Mouse (Mus musculus) heart, embryonic 15.5 days (tissue): ENCODE results near the gene Lig3. TPM values are rescaled to one million over a fixed set of nuclear protein-coding genes. Genes with fewer than 3 reads are reported as not detected.

Experiments used
- ATAC-seq: fragments of 200-750 bp; cut with Nextera tagmentation; replicated peaks from 2 replicates; pipeline ENCODE4 v1.8.0; 2017; ENCODE audit warnings: low read depth, moderate TSS enrichment; ENCODE audit not compliant: insufficient number of reproducible peaks, insufficient read depth, low FRiP score
- H3K27ac ChIP-seq: fragments of 300-500 bp; sonication (generic); 2 replicates; pipeline ENCODE4 v1.5.1; 2015; ENCODE audit warnings: mild to moderate bottlenecking, inconsistent platforms
- H3K27me3 ChIP-seq: fragments of 300-500 bp; sonication (generic); 2 replicates; pipeline ENCODE4 v1.6.1; 2015; ENCODE audit warnings: inconsistent platforms
- H3K36me3 ChIP-seq: fragments of 300-500 bp; sonication (generic); 2 replicates; pipeline ENCODE4 v1.6.1; 2015; ENCODE audit warnings: mild to moderate bottlenecking, inconsistent platforms
- H3K4me1 ChIP-seq: fragments of 300-500 bp; sonication (generic); replicated peaks from 2 replicates; pipeline ENCODE4 v1.6.1; 2015; ENCODE audit warnings: inconsistent platforms
- H3K4me2 ChIP-seq: fragments of 300-500 bp; sonication (generic); 2 replicates; pipeline ENCODE4 v1.6.1; 2015; ENCODE audit warnings: inconsistent platforms, mild to moderate bottlenecking, moderate library complexity
- H3K4me3 ChIP-seq: fragments of 300-500 bp; sonication (generic); 2 replicates; pipeline ENCODE4 v1.5.1; 2015; ENCODE audit warnings: mild to moderate bottlenecking, inconsistent platforms
- H3K9ac ChIP-seq: fragments of 300-500 bp; sonication (generic); 2 replicates; pipeline ENCODE4 v1.6.1; 2015; ENCODE audit warnings: mild to moderate bottlenecking, inconsistent platforms
- H3K9me3 ChIP-seq: fragments of 300-500 bp; sonication (generic); replicated peaks from 2 replicates; pipeline ENCODE4 v1.6.1; 2016; ENCODE audit warnings: inconsistent platforms
- WGBS: fragments of 180-500 bp; shearing (Covaris S2); methylation state at CpG from one replicate; pipeline ENCODE4 v1.1.7; 2015; ENCODE audit warnings: mixed read lengths; 5-methylcytosine and 5-hydroxymethylcytosine counted together
- polyA plus RNA-seq: library from polyadenylated mRNA; unstranded; fragments of >200 nt; fragmentation: Nextera tagmentation; extraction: Ambion mirVana; gene quantifications from 2 replicates; pipeline ENCODE4 v1.2.1, GENCODE M21; 2015

Lig3 gene
- polyA plus RNA-seq, 1 experiment from 2014 or later = 14.6 TPM

DNA sequence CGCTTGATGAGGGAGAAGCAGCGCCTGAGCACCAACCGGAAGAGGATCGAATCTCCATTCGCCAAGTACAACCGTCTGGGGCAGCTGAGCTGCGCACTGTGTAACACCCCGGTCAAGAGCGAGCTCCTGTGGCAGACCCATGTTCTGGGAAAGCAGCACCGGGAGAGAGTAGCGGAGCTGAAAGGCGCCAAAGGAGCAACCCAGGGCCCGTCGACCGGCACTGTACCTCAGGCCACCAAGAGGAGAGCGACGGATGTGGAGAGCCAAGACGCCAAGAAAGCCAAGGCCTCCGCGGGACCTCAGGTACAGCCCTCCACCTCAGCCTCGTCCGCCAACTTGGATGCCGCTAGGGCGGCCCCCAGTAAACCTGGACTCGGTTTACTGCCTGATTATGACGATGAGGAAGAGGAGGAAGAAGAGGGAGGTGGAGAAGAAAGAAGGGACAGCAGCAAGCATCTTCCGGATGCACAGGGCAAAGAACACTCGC, 16.4 kb upstream of the Lig3 start:
- Histone ChIP-seq H3K4me3 (peak overlapping the region; percentile 99), H3K9me3 (no peaks in the 10 kb centered on the region), H3K9ac (peak overlapping the region; percentile 88), H3K27me3 (peaks cover 6% of the 10 kb centered on the region; the same call in 1 of the 2 replicates), H3K36me3 (no peaks in the 10 kb centered on the region), H3K27ac (peak overlapping the region; percentile 96), H3K4me1 (peaks cover 19% of the 10 kb centered on the region), H3K4me2 (peak overlapping the region; percentile 73)
- ATAC-seq = peak; percentile 72
- under 1% methylated on average over 28 of the region's 28 CpGs for WGBS

DNA sequence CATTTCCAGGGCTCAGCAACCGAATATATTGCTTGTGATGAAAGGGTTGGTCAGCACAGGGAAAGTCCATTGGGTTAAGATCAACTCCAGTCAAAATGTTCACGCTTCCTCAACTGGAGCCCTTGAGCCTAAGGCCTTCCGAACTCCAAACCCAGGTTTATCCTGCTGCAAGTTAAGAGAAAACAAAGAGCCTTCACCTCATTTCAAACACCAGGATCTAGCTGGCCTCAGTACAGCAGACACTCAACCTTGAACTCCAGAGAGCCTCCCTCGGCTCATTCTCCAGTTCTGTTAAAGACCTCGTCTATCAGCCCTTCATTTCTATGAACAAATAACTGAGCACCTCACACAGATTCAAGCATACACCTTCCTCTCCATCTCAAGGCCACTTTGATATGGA, 774 bp upstream of the Lig3 start:
- Histone ChIP-seq H3K4me2 (peak overlapping the region; percentile 77), H3K27me3 (no peaks in the 10 kb centered on the region), H3K27ac (peak overlapping the region; percentile 98; the same call in 1 of the 2 replicates), H3K9me3 (no peaks in the 10 kb centered on the region), H3K4me3 (peak overlapping the region; percentile 99), H3K9ac (peak overlapping the region; percentile 99), H3K36me3 (peaks cover 18% of the 10 kb centered on the region), H3K4me1 (peaks cover 16% of the 10 kb centered on the region)
- ATAC-seq = no peak
- 45% methylated on average over 5 of the region's 5 CpGs for WGBS

DNA sequence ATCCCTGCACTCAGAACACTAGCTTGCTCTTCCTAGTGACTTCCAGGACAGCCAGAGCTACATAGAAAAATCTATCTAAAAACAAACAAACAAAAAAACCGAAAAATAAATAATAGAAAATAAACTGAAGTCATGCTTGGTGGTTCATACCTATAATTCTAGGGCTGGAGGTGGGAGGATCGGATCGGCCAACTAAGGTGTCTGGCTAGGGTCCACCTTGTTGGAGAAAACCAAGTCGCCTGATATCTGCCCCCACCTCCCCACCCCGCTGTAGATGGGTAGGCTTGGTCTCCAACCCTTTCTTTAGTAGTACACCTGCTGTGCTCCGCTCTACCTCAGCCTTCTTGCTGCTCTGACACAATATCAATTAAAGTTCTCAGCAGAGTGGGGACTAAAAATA, 1.3 kb downstream of the Lig3 start:
- H3K9ac ChIP-seq = peak overlapping the region; percentile 99
- peak overlapping the region; percentile 77 for H3K4me2 ChIP-seq
- peaks cover 16% of the 10 kb centered on the region for H3K4me1 ChIP-seq
- no peaks in the 10 kb centered on the region for H3K9me3 ChIP-seq
- peaks cover 36% of the 10 kb centered on the region for H3K36me3 ChIP-seq
- WGBS = 42% methylated on average over 6 of the region's 6 CpGs
- H3K4me3 ChIP-seq = peak overlapping the region; percentile 99
- ATAC-seq = no peak
- H3K27me3 ChIP-seq = no peaks in the 10 kb centered on the region
- H3K27ac ChIP-seq = peak overlapping the region; percentile 98

DNA sequence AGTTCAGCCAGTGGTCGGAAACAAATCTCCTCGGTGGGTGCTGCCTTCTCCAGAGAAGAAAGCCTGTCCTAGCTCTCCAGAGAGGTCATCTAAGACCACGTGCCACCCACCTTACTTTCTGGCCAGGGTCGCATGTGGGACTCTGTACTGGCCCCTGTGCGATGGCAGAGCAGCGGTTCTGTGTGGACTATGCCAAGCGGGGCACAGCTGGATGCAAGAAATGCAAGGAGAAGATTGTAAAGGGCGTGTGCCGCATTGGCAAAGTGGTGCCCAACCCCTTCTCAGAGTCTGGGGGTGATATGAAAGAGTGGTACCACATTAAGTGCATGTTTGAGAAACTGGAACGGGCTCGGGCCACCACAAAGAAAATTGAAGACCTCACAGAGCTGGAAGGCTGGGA, 2.5 kb downstream of the Lig3 start:
- no peak for ATAC-seq

DNA sequence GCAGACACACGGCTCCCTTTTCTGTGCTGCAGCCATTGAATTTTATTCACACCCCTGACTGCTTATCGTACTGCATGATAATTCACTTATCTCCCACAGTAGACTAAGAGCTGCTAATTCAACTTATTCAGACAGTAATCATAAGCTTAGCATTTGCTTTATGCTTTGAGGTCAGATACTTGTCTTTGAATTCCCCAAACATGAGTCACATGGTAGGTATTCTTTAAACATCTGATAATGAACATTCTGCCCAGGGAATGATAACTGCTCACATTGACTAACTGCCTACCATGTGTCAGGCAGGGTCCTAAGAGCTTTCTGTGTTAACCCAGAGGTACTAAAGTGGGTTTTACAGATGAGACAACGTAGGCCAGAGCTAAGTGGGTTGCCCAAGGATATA, 25.7 kb downstream of the Lig3 start:
- H3K27me3 ChIP-seq = no peaks in the 10 kb centered on the region
- WGBS = 44% methylated on average over 3 of the region's 3 CpGs
- no peak overlapping the region for H3K4me3 ChIP-seq
- H3K4me1 ChIP-seq = peaks cover 13% of the 10 kb centered on the region; the same call in 1 of the 2 replicates
- no peak overlapping the region for H3K4me2 ChIP-seq
- H3K27ac ChIP-seq = no peak overlapping the region
- no peak for ATAC-seq
- H3K9ac ChIP-seq = no peak overlapping the region
- peaks cover 19% of the 10 kb centered on the region; the same call in 1 of the 2 replicates for H3K36me3 ChIP-seq
- H3K9me3 ChIP-seq = no peaks in the 10 kb centered on the region

More for the DNA sequence above, 2.5 kb downstream of the Lig3 start:
- Histone ChIP-seq H3K9me3 (no peaks in the 10 kb centered on the region), H3K9ac (no peak overlapping the region), H3K27ac (no peak overlapping the region), H3K4me2 (no peak overlapping the region), H3K4me3 (no peak overlapping the region), H3K36me3 (peaks cover 48% of the 10 kb centered on the region), H3K27me3 (no peaks in the 10 kb centered on the region), H3K4me1 (peaks cover 16% of the 10 kb centered on the region)
- WGBS = 92% methylated on average over 11 of the region's 11 CpGs

DNA sequence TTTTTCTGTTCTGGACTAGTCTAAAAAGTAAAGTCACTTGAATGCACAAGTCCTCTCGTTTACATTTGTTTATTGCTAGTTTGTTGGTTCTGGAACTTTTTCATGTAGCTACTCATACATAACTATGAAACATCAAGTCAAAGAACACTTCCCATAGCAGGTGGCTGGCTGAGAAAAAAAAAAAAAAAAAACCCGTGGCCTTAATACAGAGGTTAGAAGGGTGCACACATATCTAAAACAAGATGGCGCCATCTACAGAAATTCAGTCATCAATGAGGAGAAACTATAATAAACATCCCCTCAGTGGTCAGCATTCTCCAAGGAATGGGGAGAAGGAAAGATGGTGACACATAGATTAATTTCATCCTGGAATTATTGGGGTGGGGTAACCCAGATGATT, 26.5 kb downstream of the Lig3 start:
- peaks cover 14% of the 10 kb centered on the region; the same call in 1 of the 2 replicates for H3K36me3 ChIP-seq
- no peak overlapping the region for H3K27ac ChIP-seq
- no peaks in the 10 kb centered on the region for H3K9me3 ChIP-seq
- H3K27me3 ChIP-seq = no peaks in the 10 kb centered on the region
- no peak overlapping the region for H3K4me2 ChIP-seq
- H3K4me3 ChIP-seq = no peak overlapping the region
- ATAC-seq = no peak
- no peak overlapping the region for H3K9ac ChIP-seq
- H3K4me1 ChIP-seq = peaks cover 19% of the 10 kb centered on the region
- 73% methylated on average over 3 of the region's 3 CpGs for WGBS

DNA sequence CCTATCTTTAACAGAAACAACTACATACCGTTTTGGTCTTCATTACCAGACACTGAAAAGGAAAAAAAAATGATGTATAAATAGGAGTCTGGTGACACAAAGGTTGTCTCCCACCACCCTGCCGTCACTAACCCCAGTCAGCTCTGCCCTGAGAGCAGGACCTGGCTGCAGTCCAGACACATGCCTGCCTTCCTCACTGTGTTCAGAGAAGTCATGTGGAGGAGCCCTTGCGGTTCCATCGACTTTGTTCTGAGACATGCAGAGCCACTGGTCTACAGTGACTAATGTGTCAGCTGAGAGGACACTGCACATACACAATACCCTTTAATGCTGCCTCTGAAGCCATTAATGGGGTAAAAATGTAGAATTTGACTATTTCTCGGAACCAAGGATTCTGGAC, 27.6 kb downstream of the Lig3 start:
- Histone ChIP-seq H3K9me3 (no peaks in the 10 kb centered on the region), H3K36me3 (0 out of 2 replicates have a peak, but pooled peaks cover 3% of the 10 kb centered on the region), H3K4me3 (no peak overlapping the region), H3K4me2 (no peak overlapping the region), H3K9ac (no peak overlapping the region), H3K4me1 (peaks cover 29% of the 10 kb centered on the region), H3K27me3 (no peaks in the 10 kb centered on the region), H3K27ac (no peak overlapping the region)
- no peak for ATAC-seq
- WGBS = 51% methylated on average over 5 of the region's 5 CpGs

DNA sequence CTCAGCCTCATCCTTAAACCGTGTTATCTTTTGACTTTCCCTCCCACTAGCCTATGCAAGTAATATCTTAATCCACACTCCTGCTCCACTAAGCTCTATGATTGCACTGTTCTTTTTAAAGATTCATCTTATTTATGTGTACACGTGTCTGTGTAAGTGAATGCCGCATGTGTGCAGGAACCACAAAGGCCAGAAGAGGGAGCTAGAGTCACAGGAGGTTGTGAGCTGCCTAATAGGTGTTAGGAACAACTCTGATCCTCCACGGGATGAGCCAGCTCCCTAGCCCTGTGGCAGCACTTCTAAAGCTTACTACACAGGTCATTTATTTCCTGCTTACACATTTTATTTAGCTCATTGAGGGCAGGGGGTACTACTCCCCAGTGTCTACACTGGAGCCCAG, 38.4 kb downstream of the Lig3 start:
- WGBS = 58% methylated on average over 4 of the region's 4 CpGs
- Histone ChIP-seq H3K9me3 (no peaks in the 10 kb centered on the region), H3K4me3 (no peak overlapping the region), H3K4me2 (no peak overlapping the region), H3K27me3 (no peaks in the 10 kb centered on the region), H3K9ac (no peak overlapping the region), H3K36me3 (no peaks in the 10 kb centered on the region), H3K4me1 (0 out of 2 replicates have a peak, but pooled peaks cover 7% of the 10 kb centered on the region), H3K27ac (no peak overlapping the region)
- no peak for ATAC-seq

DNA sequence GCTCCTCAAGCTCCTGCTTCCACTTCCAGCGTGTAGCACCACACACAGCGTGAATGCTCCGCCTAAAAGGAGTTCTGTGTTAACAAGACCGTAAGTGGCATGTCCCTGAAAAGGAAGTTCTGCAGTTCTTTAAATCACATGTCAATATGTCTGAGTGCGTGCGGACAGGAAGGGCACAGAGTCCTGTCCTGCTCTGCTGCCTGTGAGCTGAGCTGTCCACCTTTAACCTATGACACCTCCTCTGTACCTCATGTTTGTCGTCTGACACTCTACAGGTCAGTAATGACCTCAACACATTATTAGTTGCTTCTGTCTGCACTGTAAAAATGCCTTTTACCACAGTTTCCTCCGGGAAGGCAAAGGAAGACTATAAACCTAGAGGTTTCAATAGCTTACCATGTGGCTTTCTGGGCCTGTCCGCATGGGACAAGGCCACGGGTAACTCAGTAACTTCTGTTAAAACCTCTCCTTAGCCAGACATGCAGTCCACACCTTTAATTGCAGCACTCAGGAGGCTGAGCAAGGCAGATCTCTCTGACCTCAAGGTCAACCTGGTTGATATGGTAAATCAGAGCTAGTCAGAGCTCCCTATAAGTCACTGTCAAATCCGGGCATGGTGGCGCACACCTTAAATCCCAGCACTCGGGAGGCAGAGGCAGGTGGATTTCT, 40.0 kb downstream of the Lig3 start:
- Histone ChIP-seq H3K9ac (no peak overlapping the region), H3K9me3 (no peaks in the 10 kb centered on the region), H3K4me3 (no peak overlapping the region), H3K4me1 (0 out of 2 replicates have a peak, but pooled peaks cover 7% of the 10 kb centered on the region), H3K4me2 (no peak overlapping the region), H3K27ac (no peak overlapping the region), H3K36me3 (no peaks in the 10 kb centered on the region), H3K27me3 (no peaks in the 10 kb centered on the region)
- WGBS = 57% methylated on average over 13 of the region's 13 CpGs
- peak; percentile 31; the same call in 1 of the 2 replicates for ATAC-seq

DNA sequence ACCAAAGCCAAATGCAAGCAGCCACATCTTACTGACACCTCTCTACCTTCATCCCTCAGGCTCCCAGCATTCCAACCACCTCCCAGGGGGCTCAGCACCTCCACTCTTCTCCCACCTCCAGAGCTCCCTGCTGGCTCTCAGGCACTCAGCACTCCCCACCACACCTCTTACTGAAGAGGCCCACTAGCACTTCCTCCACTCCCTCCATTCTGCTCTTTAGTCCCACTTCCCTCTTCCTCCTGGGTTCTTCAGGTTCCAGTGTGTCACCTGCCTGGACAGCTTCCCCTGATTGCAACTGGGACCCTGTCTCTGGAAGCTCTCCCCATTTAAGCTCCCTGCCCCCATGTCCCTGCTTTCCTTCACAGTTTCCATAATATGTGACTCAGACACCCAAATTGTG, 45.9 kb downstream of the Lig3 start:
- H3K27ac ChIP-seq = no peak overlapping the region
- no peak for ATAC-seq
- no peaks in the 10 kb centered on the region for H3K9me3 ChIP-seq
- peaks cover 12% of the 10 kb centered on the region for H3K4me1 ChIP-seq
- H3K36me3 ChIP-seq = no peaks in the 10 kb centered on the region
- H3K4me2 ChIP-seq = no peak overlapping the region
- no peaks in the 10 kb centered on the region for H3K27me3 ChIP-seq
- no peak overlapping the region for H3K4me3 ChIP-seq
- no peak overlapping the region for H3K9ac ChIP-seq

DNA sequence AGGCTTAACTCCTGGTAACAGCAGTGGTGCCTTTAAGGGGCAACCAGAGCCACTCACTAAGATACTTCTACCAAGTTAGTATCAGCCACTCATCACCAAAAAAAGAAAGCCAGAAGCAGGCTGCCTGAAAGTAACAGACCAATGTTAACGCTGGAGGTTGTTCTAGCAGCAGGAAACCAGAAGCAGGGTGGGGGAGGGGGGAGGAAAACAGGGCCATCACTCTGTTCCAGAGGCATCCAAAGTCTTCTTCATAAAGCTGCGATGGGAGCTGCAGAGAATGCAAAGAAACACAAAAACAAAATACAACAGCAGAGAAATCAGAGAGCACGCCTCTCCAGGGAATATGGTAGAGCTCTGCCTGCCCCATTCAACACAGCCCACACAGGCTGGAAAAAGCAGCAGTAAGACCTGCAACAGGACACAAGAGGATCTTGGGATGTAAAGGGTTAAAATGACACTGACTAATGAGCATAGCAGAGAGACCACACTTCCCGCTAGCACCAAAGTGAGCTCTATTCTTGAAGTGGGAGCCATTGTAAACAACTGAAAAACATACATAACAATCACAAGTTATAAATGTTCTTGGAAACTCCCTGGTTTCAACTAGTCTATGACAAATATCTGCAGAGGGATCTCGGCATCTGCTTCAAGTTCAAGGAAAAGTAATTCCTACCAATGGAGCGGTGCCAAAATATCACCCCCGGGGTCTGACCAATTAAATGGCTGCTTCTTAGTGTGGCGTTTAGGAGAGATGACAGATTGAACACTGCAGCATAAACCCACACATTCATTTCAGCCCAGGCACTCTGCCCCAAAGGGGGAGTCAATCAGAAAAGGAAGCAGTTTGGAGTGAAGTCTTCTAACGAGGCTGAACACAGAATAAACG, 50.3 kb downstream of the Lig3 start:
- Histone ChIP-seq H3K4me3 (no peak overlapping the region), H3K27ac (peak overlapping the region; percentile 29; the same call in 1 of the 2 replicates)

More for the DNA sequence above, 50.3 kb downstream of the Lig3 start:
- H3K9ac ChIP-seq = no peak overlapping the region
- peak overlapping the region; percentile 43 for H3K4me2 ChIP-seq
- no peaks in the 10 kb centered on the region for H3K36me3 ChIP-seq
- no peak for ATAC-seq
- 17% methylated on average over 10 of the region's 10 CpGs for WGBS
- H3K9me3 ChIP-seq = no peaks in the 10 kb centered on the region
- H3K4me1 ChIP-seq = peaks cover 15% of the 10 kb centered on the region
- no peaks in the 10 kb centered on the region for H3K27me3 ChIP-seq
